Mouse (Mus musculus) CH12.LX (cell line): ENCODE measurements around the gene Zfp592. TPM values are rescaled to one million over a fixed set of nuclear protein-coding genes. Genes with fewer than 3 reads are reported as not detected.

Experiments used
- DNase-seq: peaks from one replicate; pipeline ENCODE4 v3.0.0-alpha.2; 2013; ENCODE audit errors: extremely low read depth
- H3K27ac ChIP-seq: 2 replicates; pipeline ENCODE4 v1.5.1; 2012; ENCODE audit warnings: low read depth, mild to moderate bottlenecking, control low read depth, moderate library complexity; ENCODE audit not compliant: insufficient read depth
- H3K27me3 ChIP-seq: replicated peaks from 2 replicates; pipeline ENCODE3; 2012; ENCODE audit warnings: inconsistent platforms
- H3K36me3 ChIP-seq, 2 experiments: replicated peaks in 1 of 2; 2 replicates each; pipeline versions ENCODE3 to v1.6.1; 2012; ENCODE audit warnings: inconsistent platforms in 1 of 2, low read length in 1 of 2, mild to moderate bottlenecking in 1 of 2, mixed read lengths in 1 of 2, moderate library complexity in 1 of 2; ENCODE audit not compliant: control insufficient read depth in 1 of 2, insufficient read depth in 1 of 2
- H3K4me1 ChIP-seq, 2 experiments: 2 replicates each; pipeline ENCODE4 v1.6.1; 2012; ENCODE audit warnings: inconsistent platforms in 1 of 2, moderate library complexity in 1 of 2; ENCODE audit not compliant: insufficient read depth in 2 of 2, control insufficient read depth in 1 of 2
- H3K4me2 ChIP-seq: 2 replicates; pipeline ENCODE4 v1.6.1; 2012; ENCODE audit warnings: low read depth, mild to moderate bottlenecking, control low read depth; ENCODE audit not compliant: poor library complexity, insufficient read depth, severe bottlenecking
- H3K4me3 ChIP-seq, 3 experiments: fragments of 150-350 bp in 1 of 3; sonication (generic) in 1 of 3; replicated peaks in 1 of 3; 2 replicates each; pipeline versions ENCODE3 to v1.5.1; 2011 to 2012; ENCODE audit warnings: low read depth in 2 of 3, low read length in 2 of 3, mild to moderate bottlenecking in 2 of 3, moderate library complexity in 2 of 3, control low read depth in 1 of 3, improper control_type of control experiment in 1 of 3, inconsistent platforms in 1 of 3, mixed read lengths in 1 of 3; ENCODE audit not compliant: poor library complexity in 1 of 3
- H3K79me2 ChIP-seq: replicated peaks from 2 replicates; pipeline ENCODE4 v1.6.1; 2012; ENCODE audit warnings: mild to moderate bottlenecking, moderate library complexity; ENCODE audit not compliant: control insufficient read depth, poor library complexity, insufficient read depth, severe bottlenecking; ENCODE audit errors: extremely low read depth
- H3K9ac ChIP-seq: 2 replicates; pipeline ENCODE4 v1.6.1; 2012; ENCODE audit warnings: low read depth, mild to moderate bottlenecking, control low read depth, moderate library complexity; ENCODE audit not compliant: insufficient read depth
- H3K9me3 ChIP-seq: replicated peaks from 2 replicates; pipeline ENCODE3; 2012; ENCODE audit warnings: low read length, inconsistent platforms, mixed read lengths
- BHLHE40 ChIP-seq: IDR thresholded peaks from 2 replicates; pipeline ENCODE4 v1.6.1; 2011; ENCODE audit warnings: mild to moderate bottlenecking, low read depth, low read length, improper control_type of control experiment
- CHD1 ChIP-seq: IDR thresholded peaks from 2 replicates; pipeline ENCODE4 v1.6.1; 2012; ENCODE audit warnings: low read depth, low read length, improper control_type of control experiment, inconsistent platforms
- CHD2 ChIP-seq: IDR thresholded peaks from 2 replicates; pipeline ENCODE4 v1.6.1; 2011; ENCODE audit warnings: low read length, improper control_type of control experiment
- CTCF ChIP-seq, 2 experiments: IDR thresholded peaks in 1 of 2; conservative IDR thresholded peaks in 1 of 2; 2 replicates each; pipeline ENCODE4 v1.5.1; 2011 to 2012; ENCODE audit warnings: low read depth in 2 of 2, low read length in 2 of 2, improper control_type of control experiment in 1 of 2, inconsistent platforms in 1 of 2, mild to moderate bottlenecking in 1 of 2, moderate library complexity in 1 of 2
- E2F4 ChIP-seq: IDR thresholded peaks from 2 replicates; pipeline ENCODE4 v1.6.1; 2011; ENCODE audit warnings: low read depth, low read length, improper control_type of control experiment; ENCODE audit not compliant: insufficient replicate concordance
- ELF1 ChIP-seq: IDR thresholded peaks from 2 replicates; pipeline ENCODE4 v1.6.1; 2014; ENCODE audit warnings: low read depth, mild to moderate bottlenecking, inconsistent platforms, low read length, improper control_type of control experiment
- EP300 ChIP-seq: IDR thresholded peaks from 2 replicates; pipeline ENCODE4 v1.6.1; 2011; ENCODE audit warnings: low read length, improper control_type of control experiment
- ETS1 ChIP-seq: conservative IDR thresholded peaks from 2 replicates; pipeline ENCODE4 v1.6.1; 2012; ENCODE audit warnings: low read depth, mild to moderate bottlenecking, inconsistent platforms, low read length, improper control_type of control experiment, moderate library complexity
- GABPA ChIP-seq: IDR thresholded peaks from 2 replicates; pipeline ENCODE4 v1.6.1; 2012; ENCODE audit warnings: low read depth, low read length, improper control_type of control experiment, inconsistent platforms; ENCODE audit not compliant: insufficient replicate concordance
- HCFC1 ChIP-seq: IDR thresholded peaks from 2 replicates; pipeline ENCODE4 v1.6.1; 2012; ENCODE audit warnings: low read depth, mild to moderate bottlenecking, inconsistent platforms, low read length, improper control_type of control experiment
- IRF4 ChIP-seq: IDR thresholded peaks from 2 replicates; pipeline ENCODE4 v1.6.1; 2014; ENCODE audit warnings: low read depth, mild to moderate bottlenecking, inconsistent platforms, low read length, improper control_type of control experiment
- JUN ChIP-seq: IDR thresholded peaks from 2 replicates; pipeline ENCODE4 v1.6.1; 2011; ENCODE audit warnings: low read depth, mild to moderate bottlenecking, low read length, improper control_type of control experiment, moderate library complexity; ENCODE audit not compliant: insufficient read depth
- JUND ChIP-seq: conservative IDR thresholded peaks from 2 replicates; pipeline ENCODE4 v1.6.1; 2011; ENCODE audit warnings: low read depth, low read length, improper control_type of control experiment
- KAT2A ChIP-seq: IDR thresholded peaks from 2 replicates; pipeline ENCODE4 v1.6.1; 2012; ENCODE audit warnings: low read length, improper control_type of control experiment, inconsistent platforms; ENCODE audit not compliant: insufficient replicate concordance
- MAFK ChIP-seq: IDR thresholded peaks from 2 replicates; pipeline ENCODE4 v1.6.1; 2011; ENCODE audit warnings: low read length, improper control_type of control experiment; ENCODE audit not compliant: insufficient replicate concordance
- MAX ChIP-seq: IDR thresholded peaks from 2 replicates; pipeline ENCODE4 v1.6.1; 2011; ENCODE audit warnings: low read length, improper control_type of control experiment
- MAZ ChIP-seq: IDR thresholded peaks from 2 replicates; pipeline ENCODE4 v1.6.1; 2012; ENCODE audit warnings: low read depth, mild to moderate bottlenecking, inconsistent platforms, low read length, improper control_type of control experiment, moderate library complexity
- MEF2A ChIP-seq: IDR thresholded peaks from 2 replicates; pipeline ENCODE4 v1.6.1; 2014; ENCODE audit warnings: low read depth, mild to moderate bottlenecking, inconsistent platforms, low read length, improper control_type of control experiment, borderline replicate concordance
- MXI1 ChIP-seq: IDR thresholded peaks from 2 replicates; pipeline ENCODE4 v1.6.1; 2011; ENCODE audit warnings: mild to moderate bottlenecking, low read depth, low read length, improper control_type of control experiment
- MYC ChIP-seq: IDR thresholded peaks from 2 replicates; pipeline ENCODE4 v1.6.1; 2011; ENCODE audit warnings: low read depth, mild to moderate bottlenecking, improper control_type of control experiment, low read length
- NELFE ChIP-seq: IDR thresholded peaks from 2 replicates; pipeline ENCODE4 v1.6.1; 2011; ENCODE audit warnings: low read depth, low read length, improper control_type of control experiment
- NRF1 ChIP-seq: IDR thresholded peaks from 2 replicates; pipeline ENCODE4 v1.6.1; 2014; ENCODE audit warnings: low read depth, mild to moderate bottlenecking, inconsistent platforms, low read length, improper control_type of control experiment, moderate library complexity
- PAX5 ChIP-seq: IDR thresholded peaks from 2 replicates; pipeline ENCODE4 v1.6.1; 2012; ENCODE audit warnings: low read length, inconsistent platforms, mixed read lengths
- POLR2A ChIP-seq: IDR thresholded peaks from 2 replicates; pipeline ENCODE4 v1.6.1; 2011; ENCODE audit warnings: low read depth, mild to moderate bottlenecking, improper control_type of control experiment, low read length
- POLR2AphosphoS2 ChIP-seq: IDR thresholded peaks from 2 replicates; pipeline ENCODE4 v1.6.1; 2011; ENCODE audit warnings: low read depth, low read length, improper control_type of control experiment
- RAD21 ChIP-seq: IDR thresholded peaks from 2 replicates; pipeline ENCODE4 v1.6.1; 2011; ENCODE audit warnings: low read depth, mild to moderate bottlenecking, low read length, improper control_type of control experiment, moderate library complexity
- RCOR1 ChIP-seq: conservative IDR thresholded peaks from 2 replicates; pipeline ENCODE4 v1.6.1; 2012; ENCODE audit warnings: low read depth, mild to moderate bottlenecking, inconsistent platforms, low read length, improper control_type of control experiment
- SIN3A ChIP-seq: IDR thresholded peaks from 2 replicates; pipeline ENCODE4 v1.6.1; 2012; ENCODE audit warnings: low read length, improper control_type of control experiment, inconsistent platforms
- SMC3 ChIP-seq: IDR thresholded peaks from 2 replicates; pipeline ENCODE4 v1.6.1; 2011; ENCODE audit warnings: low read depth, low read length, improper control_type of control experiment
- TBP ChIP-seq: conservative IDR thresholded peaks from 2 replicates; pipeline ENCODE4 v1.6.1; 2011; ENCODE audit warnings: low read depth, low read length, improper control_type of control experiment
- TCF12 ChIP-seq: IDR thresholded peaks from 2 replicates; pipeline ENCODE4 v1.6.1; 2014; ENCODE audit warnings: low read depth, mild to moderate bottlenecking, inconsistent platforms, low read length, improper control_type of control experiment
- UBTF ChIP-seq: IDR thresholded peaks from 2 replicates; pipeline ENCODE4 v1.6.1; 2012; ENCODE audit warnings: low read depth, mild to moderate bottlenecking, inconsistent platforms, low read length, improper control_type of control experiment, moderate library complexity
- USF1 ChIP-seq: IDR thresholded peaks from 2 replicates; pipeline ENCODE4 v1.6.1; 2014; ENCODE audit warnings: low read depth, mild to moderate bottlenecking, inconsistent platforms, low read length, improper control_type of control experiment
- USF2 ChIP-seq: conservative IDR thresholded peaks from 2 replicates; pipeline ENCODE4 v1.6.1; 2011; ENCODE audit warnings: low read depth, low read length, improper control_type of control experiment
- ZC3H11A ChIP-seq: IDR thresholded peaks from 2 replicates; pipeline ENCODE4 v1.6.1; 2012; ENCODE audit warnings: low read depth, mild to moderate bottlenecking, inconsistent platforms, low read length, improper control_type of control experiment
- ZKSCAN1 ChIP-seq: IDR thresholded peaks from 2 replicates; pipeline ENCODE4 v1.6.1; 2012; ENCODE audit warnings: low read depth, inconsistent platforms, low read length, improper control_type of control experiment, borderline replicate concordance
- ZMIZ1 ChIP-seq: IDR thresholded peaks from 2 replicates; pipeline ENCODE4 v1.6.1; 2012; ENCODE audit warnings: low read depth, mild to moderate bottlenecking, inconsistent platforms, low read length, improper control_type of control experiment
- ZNF384 ChIP-seq: IDR thresholded peaks from 2 replicates; pipeline ENCODE4 v1.6.1; 2012; ENCODE audit warnings: low read depth, low read length, improper control_type of control experiment, inconsistent platforms
- dilution Hi-C: fragments of 300-500 bp; cut with MboI; formaldehyde crosslinking; loops from 2 replicates; pipeline ENCODE4 v1.14.3; 2020; ENCODE audit warnings: low sequenced_read_pairs; ENCODE audit not compliant: extremely low pct_unique_long_range_greater_than_20kb, extremely low pct_ligation_motif_present
- in situ Hi-C: fragments of 300-500 bp; cut with MboI; formaldehyde crosslinking; loops from 3 replicates; pipeline ENCODE4 v1.14.3; 2019; ENCODE audit warnings: low sequenced_read_pairs, low pct_ligation_motif_present, low pct_unique_long_range_greater_than_20kb, mixed read lengths
- polyA plus RNA-seq: library from polyadenylated mRNA; unstranded; fragments of >175 nt; gene quantifications from 2 replicates; pipeline ENCODE4 v1.2.1, GENCODE M21; 2012; ENCODE audit warnings: low read depth; ENCODE audit not compliant: insufficient read length
- total RNA-seq, 2 experiments: library from RNA; depleted of rRNA; stranded (reverse); fragments of 300-350 nt in 1 of 2; fragments of >200 nt in 1 of 2; gene quantifications; 2 replicates each; pipeline ENCODE4 v1.2.3; 2012 to 2014

The Zfp592 gene
- total and polyA plus RNA-seq, 3 experiments = 7.8 to 23.6 (median 10.1) TPM

GRCm38 (mm10) chr7:81060908-81061307, 67.4 kb downstream of the Zfp592 start:
- no peak overlapping the region for H3K27ac ChIP-seq
- no peaks in the 10 kb centered on the region for H3K36me3 ChIP-seq
- peaks cover 0 to 6% of the 10 kb centered on the region in 2 experiments; a peak in 2 of 4 replicates for H3K4me1 ChIP-seq
- no peaks in the 10 kb centered on the region for H3K79me2 ChIP-seq
- in situ Hi-C loops (loop anchor here (25.0 kb wide), 1 partner anchor 324 kb away; no protein-coding TSS in a partner anchor), dilution Hi-C loops (no loop called here)
- H3K9ac ChIP-seq = no peak overlapping the region
- peak; percentile 68 for DNase-seq
- H3K4me2 ChIP-seq = no peak overlapping the region
- H3K9me3 ChIP-seq = no peaks in the 10 kb centered on the region
- H3K4me3 ChIP-seq = no peak overlapping the region
- TF ChIP-seq HCFC1 = no peak
- TF ChIP-seq JUND = 0 out of 2 replicates have a peak, but pooled peaks have one; percentile 33
- TF ChIP-seq IRF4 = peak; percentile 34; the same call in 1 of the 2 replicates
- TF ChIP-seq ZMIZ1 = no peak
- TF ChIP-seq NELFE = no peak
- no peak for TF ChIP-seq MEF2A
- TF ChIP-seq POLR2A = no peak
- TF ChIP-seq E2F4 = no peak
- TF ChIP-seq ZC3H11A = peak; percentile 38
- no peak for TF ChIP-seq GABPA
- TF ChIP-seq POLR2AphosphoS2 = no peak
- peak; percentile 69 for TF ChIP-seq MYC
- no peak for TF ChIP-seq ZNF384
- TF ChIP-seq UBTF = no peak
- 0 out of 2 replicates have a peak, but pooled peaks have one; percentile 21 for TF ChIP-seq SIN3A
- no peak for TF ChIP-seq PAX5
- TF ChIP-seq MAX = peak; percentile 49; the same call in 1 of the 2 replicates
- no peak for TF ChIP-seq JUN
- no peak for TF ChIP-seq TCF12
- peak; percentile 61 for TF ChIP-seq BHLHE40
- no peak for TF ChIP-seq USF2
- peak; percentile 92 for TF ChIP-seq SMC3
- TF ChIP-seq RCOR1 = no peak
- no peak for TF ChIP-seq MAFK
- no peak for TF ChIP-seq USF1
- TF ChIP-seq NRF1 = no peak
- TF ChIP-seq TBP = no peak
- no peak for TF ChIP-seq CHD2
- TF ChIP-seq ETS1 = no peak
- peak; percentile 97 for TF ChIP-seq RAD21
- TF ChIP-seq ELF1 = no peak
- TF ChIP-seq ZKSCAN1 = no peak
- no peak for TF ChIP-seq CHD1
- TF ChIP-seq MXI1 = no peak
- TF ChIP-seq CTCF (conservative IDR thresholded peaks at IDR 0.05 in 1 of 2, IDR thresholded peaks at IDR 0.05 in 1 of 2; ENCODE audit: low read depth in 2 of 2, low read length in 2 of 2) = peak; percentile 62 to 94
- TF ChIP-seq MAZ = no peak
- no peak for TF ChIP-seq KAT2A
- no peak for TF ChIP-seq EP300
- H3K27me3 ChIP-seq = peaks cover 9% of the 10 kb centered on the region
